Mouse (Mus musculus) c-Kit-negative CD71-positive TER-119-positive erythroid progenitor cells, embryonic 14.5 days (primary cell): ENCODE data around the gene Bloc1s5.

ENCODE experiments used
- DNase-seq: peaks from one replicate; pipeline ENCODE4 v3.0.0-alpha.2; 2013; ENCODE audit warnings: low read depth, low spot score

The Bloc1s5 gene

DNA sequence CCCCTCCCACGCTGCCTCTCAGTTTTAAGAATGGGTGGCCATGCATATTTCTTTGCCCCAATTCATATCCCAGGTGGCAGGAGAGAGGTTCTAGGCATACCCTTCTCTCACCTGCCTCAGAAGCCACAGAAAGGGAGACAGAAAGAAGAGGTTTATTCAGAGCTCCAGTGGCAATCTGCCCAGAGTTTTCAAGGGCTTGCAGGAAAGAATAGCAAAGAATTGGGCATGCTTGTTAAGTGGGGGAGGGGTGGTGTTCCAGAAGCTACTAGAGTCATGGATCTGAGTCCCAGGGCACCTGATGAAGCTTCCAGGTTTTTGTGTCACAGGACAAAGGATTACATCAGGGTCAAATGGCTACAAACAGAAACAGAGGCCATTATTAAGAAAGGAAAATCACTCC is 61.6 kb downstream of the Bloc1s5 start:
- DNase-seq: no peak

DNA sequence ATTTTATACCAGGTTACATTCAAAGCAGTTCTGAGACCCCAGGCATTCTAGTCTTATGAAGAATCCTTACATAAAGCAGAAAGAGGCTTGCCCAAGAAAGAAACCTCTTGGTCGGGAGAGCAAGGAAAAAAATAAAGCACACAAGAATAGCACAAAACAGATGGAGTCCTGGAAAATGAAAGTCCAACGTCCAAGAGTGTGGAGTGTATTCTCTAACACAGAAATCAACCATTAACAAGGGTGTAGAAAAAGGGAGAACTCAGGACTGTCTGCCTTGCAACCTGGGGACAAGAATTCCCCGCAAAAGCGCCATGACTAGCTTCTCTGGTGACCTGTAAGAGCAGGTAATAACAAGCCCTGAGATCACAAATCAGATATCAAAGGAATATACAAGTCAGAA is 69.7 kb downstream of the Bloc1s5 start:
- no peak for DNase-seq

DNA sequence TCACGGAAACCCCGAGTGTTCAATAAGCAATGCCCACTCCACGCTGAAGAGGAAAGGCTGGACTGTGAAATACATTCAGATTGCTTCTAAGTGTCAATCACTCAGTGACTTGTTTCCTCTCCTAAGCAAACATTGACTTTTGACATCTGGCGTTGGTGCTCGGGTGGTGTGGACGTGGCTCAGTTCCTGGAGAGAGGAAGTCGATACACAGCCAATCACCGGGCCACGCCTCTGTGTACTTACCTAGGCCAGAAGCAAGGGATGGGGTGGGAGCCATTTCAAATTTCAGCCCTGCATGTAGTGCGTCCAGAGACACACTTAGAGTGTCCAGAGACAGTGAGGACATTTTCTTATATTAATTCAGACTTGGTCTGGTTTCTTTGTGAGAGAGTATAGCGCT is 80.3 kb downstream of the Bloc1s5 start:
- no peak for DNase-seq

DNA sequence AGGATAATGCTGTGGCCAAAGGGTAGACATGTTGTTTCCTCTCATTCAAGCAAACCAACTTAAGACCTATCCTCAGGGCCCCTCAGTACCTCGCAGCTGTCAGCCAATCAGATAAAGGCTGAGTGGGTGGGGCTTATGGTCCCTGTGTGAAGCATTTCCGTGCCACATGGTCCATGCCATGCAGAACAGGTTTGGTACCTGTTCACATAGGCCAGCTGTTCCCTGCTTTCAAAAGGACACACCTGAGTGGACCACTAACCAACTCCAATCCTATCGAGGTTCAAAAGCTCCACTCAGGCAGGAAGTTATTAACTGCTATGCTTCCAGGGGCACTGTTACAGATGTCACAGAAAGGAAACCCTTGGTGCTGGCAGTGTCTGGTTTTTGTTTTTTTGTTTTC is 80.7 kb downstream of the Bloc1s5 start:
- no peak for DNase-seq

DNA sequence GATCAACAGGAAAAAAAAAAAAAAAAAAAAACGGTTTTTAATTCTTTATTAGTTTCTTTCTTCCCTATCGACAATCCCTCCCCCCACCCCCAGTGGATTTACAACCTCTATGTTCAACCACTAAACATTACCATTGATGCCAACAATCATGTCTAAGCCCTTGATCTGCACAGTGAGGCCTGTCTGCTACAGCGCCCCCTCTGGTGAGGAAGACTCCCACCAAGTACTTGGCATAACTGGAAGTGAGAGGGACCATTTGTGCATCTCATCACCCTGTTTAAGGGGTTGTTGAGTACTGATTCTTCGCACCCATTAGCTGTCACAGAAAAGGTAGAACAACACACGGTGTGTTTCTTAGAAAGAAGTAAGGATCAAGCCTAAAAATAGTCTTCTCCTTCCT is 86.2 kb downstream of the Bloc1s5 start:
- no peak for DNase-seq

DNA sequence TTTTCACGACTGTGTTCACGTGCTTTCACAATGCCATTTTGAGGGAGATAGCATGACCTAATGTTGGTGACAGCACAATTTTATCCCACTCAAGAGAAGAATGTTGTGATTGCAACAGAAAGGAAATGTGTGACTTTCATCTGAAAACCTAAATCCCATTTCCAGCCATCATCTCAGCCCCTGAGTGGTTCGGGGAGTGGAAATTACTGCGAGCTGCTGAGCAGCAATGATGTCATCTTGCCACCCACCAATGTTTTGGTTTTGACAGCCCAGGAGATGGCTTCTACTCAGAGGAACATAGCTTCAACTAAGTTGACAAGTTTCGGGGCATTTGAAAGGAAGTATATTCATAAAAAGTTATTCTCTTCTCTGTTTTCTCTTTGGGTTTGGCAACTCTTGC is 87.2 kb downstream of the Bloc1s5 start:
- no peak for DNase-seq

DNA sequence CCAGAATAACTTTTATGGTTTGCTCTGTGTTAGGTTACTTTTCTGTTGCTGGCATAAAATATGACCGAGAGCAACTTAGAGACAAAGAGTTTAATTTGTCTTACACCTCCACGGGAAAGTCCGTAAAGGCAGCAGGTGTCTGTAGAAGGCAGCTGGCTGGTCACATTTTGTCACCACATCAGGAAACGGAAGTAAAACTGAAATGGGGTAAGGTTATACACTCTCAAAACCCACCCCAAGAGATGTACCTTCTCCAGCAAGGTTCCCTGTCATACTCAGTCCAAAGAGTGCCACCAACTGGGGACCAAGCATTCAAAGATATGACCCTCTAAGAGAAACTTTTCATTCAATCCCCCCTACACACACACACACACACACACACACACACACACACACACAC is 88.2 kb downstream of the Bloc1s5 start:
- DNase-seq: no peak

DNA sequence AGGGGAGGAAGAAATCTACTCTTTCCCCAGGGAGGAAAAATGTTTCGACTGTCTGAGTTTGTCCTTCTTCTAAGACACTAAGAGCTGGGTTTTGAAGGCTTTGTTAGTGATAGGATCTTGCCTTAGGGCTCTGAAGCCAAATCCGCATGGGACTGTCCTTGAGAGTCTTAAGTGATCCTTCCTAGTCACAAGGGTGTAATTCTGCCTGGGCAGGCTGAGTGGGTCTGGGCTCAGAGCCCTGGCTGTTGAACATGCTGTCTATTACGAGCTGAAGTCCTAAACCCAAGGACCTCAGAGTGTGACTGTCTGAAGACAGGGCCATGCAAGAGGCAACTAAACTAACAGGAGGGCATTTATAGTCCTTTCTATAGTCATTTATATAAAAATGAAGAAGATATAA is 89.4 kb downstream of the Bloc1s5 start:
- DNase-seq: no peak

DNA sequence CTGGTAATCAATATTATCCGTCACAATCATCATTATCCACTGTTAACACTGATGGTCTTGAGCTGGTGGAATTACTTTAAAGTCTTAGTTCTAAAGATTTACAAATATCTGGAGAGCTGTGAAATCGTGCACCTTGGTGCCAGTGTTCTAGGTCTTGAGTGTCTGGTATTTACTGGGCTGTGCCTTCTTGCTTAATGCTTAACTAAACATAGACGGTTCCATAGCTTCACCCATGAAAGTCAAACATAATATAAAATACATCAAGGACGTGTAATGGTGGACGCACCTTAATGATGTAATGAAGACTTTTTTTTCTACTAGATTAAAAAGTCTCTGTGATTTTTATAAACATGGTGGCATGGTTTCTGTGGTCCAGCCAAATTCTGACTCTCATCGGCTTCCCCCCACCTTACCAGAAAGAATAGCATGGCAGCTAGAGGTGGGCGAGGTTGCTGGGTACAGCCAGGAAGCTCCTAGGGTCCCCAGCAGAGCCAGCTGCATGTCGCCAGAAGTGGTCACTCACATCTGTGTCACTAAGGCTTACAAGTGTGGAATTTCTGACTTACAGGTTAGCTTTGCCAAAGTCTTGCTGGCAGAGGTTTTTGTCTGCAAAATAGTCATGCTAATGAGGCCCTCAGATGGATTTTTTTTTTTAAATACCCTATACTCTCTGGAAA is 90.0 kb downstream of the Bloc1s5 start:
- DNase-seq: no peak

DNA sequence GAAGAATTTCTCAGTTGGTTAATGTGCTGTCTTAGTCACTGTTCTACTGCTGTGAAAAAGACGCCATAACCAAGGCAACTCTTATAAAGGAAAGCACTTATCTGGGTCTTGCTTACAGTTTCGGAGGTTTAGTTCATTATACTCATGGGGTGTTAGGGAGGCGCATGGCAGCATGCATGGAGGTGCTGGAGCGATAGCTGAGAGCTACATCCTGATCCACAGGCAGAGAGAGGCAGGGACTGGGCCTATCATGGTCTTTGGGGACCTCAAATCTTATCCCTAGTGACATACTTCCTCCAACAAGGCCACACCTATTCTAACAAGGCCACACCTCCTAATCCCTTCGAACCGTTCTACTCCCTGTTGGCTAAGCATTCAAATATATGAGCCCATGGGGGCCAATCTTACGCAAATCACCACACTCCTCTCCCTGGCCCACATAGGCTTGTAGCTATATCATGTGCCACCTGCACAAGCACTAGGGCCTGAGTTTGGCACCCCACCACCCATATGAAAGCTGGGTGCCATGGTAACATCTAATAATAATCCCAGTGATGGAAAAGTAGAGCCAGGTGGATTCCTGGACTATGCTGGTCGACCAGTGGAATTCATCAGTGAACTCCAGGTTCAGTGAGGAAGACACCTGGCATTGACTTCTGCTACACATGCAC is 91.3 kb downstream of the Bloc1s5 start:
- DNase-seq: no peak
